Mouse (Mus musculus) left cerebral cortex, postnatal 14 days (tissue): ENCODE data around the gene Med21. TPM values are rescaled to one million over a fixed set of nuclear protein-coding genes. Genes with fewer than 3 reads are reported as not detected.

ENCODE experiments used
- DNase-seq, 2 experiments: peaks; one replicate each; pipeline ENCODE4 v3.0.0; 2021 to 2022; ENCODE audit warnings: low spot score in 2 of 2, mixed read lengths in 1 of 2
- intact Hi-C: fragments of 180-260 bp; cut with DNase I; formaldehyde crosslinking; loops from one replicate; pipeline ENCODE4 v1.15.1; 2025
- long read RNA-seq, 2 experiments: library from polyadenylated mRNA; stranded (forward); transcript quantifications; one replicate each; pipeline ENCODE4 v2.0.0; 2021
- total RNA-seq, 2 experiments: library from RNA; stranded (reverse); gene quantifications; 2 replicates each; pipeline ENCODE4 v1.2.3; 2021

Gene Med21
- total RNA-seq: 10 to 100 TPM; 38.2 to 39.1 TPM
- long read RNA-seq, experiment 1, transcript Med21-201 (4 exons, 814 nt): major isoform, 14 of 20 reads
- long read RNA-seq, experiment 1, partial matches to known transcripts: 0 of 20 reads
- long read RNA-seq, experiment 1, other reads (novel, unspliced or antisense): 5 of 20 reads
- long read RNA-seq, experiment 2, transcript Med21-201 (4 exons, 814 nt): major isoform, 11 of 18 reads
- long read RNA-seq, experiment 2, partial matches to known transcripts: 0 of 18 reads
- long read RNA-seq, experiment 2, other reads (novel, unspliced or antisense): 7 of 18 reads

DNA sequence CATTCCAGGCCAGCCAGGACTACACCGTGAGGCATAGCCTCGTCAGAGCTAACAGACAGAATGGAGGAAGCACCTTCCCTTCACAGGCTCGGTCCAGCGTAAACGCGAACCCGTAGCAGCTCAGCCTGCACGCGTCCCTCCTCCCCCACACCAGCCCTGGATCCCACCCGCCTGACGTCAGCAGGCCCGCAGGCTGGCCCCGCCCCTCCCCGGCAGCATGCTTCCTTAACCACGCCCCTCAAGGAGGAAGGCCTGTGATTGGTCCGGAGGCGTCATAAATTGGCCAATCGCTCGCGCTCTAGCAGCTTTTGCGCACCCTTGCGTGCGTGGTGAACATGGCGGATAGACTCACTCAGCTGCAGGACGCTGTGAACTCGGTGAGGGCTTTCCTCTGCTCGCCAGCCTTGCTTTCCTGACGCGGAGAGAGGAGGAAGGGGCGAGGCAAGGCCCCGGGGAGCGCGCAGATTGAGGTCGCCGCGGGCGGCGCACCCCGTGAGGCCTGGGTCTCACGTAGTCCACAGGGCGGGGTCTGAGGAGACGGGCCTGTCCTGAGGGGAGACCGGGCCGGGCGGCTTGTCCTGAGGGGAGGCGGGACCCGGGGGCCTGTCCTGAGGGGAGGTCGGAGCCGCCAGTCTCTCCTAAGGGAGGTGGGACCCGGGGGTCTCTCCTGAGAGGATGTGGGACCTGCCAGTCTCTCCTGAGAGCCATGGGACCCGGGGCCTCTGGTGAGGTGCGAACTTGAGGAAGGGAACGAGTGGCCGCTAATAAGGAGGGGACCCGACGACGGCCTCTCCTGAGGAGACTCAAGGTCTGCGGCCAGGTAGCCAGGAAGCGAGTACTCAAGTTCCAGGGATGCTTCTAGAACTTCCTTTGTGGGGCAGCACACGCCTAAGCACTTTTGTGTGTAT is at the start of gene Med21, which contains the start of gene Tm7sf3:
Gene Med21 (plus strand): TSS at position 272 of the 908 bp plus-strand sequence.
Gene Tm7sf3 (minus strand): TSS at position 549 of the 908 bp plus-strand sequence.
- intact Hi-C loops: no loop called here
- peak; percentile 99 for DNase-seq

DNA sequence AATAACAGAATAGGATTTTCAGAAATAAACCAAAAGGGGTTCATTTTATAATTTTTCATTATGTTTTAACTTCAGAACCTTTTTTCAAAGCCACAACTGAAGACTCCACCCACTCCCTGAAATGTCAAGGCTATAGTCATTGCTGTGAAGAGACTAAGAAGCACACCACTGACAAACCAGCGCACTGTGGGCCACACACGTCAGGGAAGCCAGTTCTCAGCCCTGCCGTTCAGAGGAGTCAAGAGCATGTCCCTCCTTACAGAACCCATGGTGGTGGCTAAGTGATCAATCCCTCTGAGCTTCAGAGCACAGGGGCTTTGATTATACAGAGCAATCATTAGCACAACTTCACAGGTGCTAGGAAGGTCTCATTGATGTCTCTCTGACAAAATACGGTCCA is 39.7 kb upstream of the Med21 start:
- intact Hi-C loops: no loop called here

DNA sequence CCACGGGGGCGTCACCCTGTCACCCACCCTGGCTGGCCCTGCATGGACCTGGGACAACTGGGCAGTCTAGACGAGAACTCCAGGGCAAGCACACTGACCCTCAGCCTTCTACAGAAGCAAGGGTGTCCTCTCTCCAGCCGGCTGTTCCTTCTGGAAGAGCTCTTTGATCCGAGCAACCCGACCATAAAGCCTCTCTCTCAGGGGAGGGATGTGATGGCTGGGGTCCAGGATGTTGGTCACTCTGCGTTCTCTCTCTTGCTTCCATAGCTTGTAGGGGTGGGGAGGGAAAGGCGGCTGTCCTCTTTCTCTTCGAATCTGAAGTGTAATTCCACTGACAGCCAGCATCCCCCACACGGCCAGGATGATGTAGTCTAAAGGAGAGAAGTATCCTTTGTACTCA is 38.7 kb upstream of the Med21 start:
- intact Hi-C loops: no loop called here
- DNase-seq: no peak

More for the DNA sequence above, 39.7 kb upstream of the Med21 start:
- no peak for DNase-seq

GRCm38 (mm10) chr6:146611385-146611784 is 31.0 kb upstream of the Med21 start:
- intact Hi-C loops: no loop called here
- no peak for DNase-seq

- no peak for DNase-seq
- intact Hi-C loops: no loop called here
Observed at GRCm38 (mm10) chr6:146611897-146612296, 30.4 kb upstream of the Med21 start.

DNA sequence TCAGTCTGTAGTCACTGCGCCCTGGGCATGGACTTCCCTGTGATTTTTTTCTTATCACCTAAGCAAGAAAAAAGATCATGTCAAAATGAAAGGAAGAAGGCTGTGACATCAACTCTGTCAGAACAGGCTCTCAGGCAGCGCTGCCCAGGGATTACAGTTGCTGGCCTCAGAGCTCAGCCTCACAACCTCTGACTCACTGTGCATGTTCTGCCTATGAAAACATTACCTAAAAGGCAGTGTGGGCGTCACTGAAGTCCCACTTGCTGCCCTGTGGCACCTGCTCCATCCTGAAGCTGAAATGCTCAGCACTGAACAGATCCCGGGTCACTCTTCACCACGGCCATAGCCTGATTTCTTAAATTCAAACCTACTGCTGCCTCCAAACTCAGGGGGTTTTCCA is 29.6 kb upstream of the Med21 start:
- DNase-seq: no peak
- intact Hi-C loops: no loop called here

GRCm38 (mm10) chr6:146613907-146614306 is 28.4 kb upstream of the Med21 start:
- intact Hi-C loops: no loop called here
- no peak for DNase-seq

GRCm38 (mm10) chr6:146614541-146614940 is 27.8 kb upstream of the Med21 start:
- DNase-seq: no peak
- intact Hi-C loops: no loop called here

- no peak for DNase-seq
- intact Hi-C loops: no loop called here
Observed at GRCm38 (mm10) chr6:146615891-146616290, 26.5 kb upstream of the Med21 start.

GRCm38 (mm10) chr6:146616670-146617069 is 25.7 kb upstream of the Med21 start:
- DNase-seq: no peak
- intact Hi-C loops: no loop called here

- no peak for DNase-seq
- intact Hi-C loops: no loop called here
Observed at GRCm38 (mm10) chr6:146628123-146628522, 14.2 kb upstream of the Med21 start.

DNA sequence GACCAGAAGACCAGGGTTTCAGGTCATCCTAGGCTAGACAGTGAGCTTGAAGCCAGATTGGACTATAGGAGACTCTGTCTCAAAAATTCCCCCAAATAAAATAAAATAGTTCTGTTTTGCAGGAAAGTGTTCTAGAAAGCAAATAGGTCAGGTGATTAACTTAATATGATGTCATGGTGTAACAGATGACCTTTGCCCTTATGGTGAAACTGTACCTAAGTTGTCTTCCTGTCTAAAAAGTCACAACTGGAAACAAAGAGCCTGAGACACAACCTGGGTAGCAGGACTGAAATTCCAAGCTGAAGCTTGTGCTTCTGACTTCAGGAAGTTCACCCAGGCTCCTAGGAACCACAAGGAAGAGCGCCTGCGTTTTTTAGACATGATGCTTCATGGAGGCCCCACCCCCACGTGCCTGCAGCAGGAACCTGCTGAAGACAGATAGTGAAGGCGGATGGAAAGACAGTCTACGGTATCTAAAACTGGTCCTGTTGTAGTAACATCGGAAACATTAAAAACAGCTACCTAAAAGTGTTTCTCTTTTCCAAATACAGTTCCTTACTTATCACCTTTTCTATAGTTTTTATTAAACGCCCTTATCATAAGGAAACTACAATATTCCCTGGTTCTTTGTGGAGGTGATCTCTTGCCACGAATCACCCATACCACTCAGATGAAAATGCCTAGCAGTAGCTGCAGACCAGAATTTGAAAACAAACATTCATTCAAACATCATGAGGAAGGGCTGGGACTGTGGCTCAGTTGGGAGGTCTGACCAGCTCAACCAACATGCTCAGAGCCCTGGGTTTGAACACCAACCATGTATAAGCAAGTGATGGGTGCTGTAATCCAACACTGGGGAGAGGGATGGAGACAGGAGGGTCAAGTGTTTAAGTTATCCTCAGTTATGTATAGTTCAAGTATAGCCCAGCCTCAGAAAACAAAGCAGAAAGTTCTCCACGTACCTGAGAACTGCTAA is 12.3 kb upstream of the Med21 start:
- DNase-seq: no peak
- intact Hi-C loops: loop anchor here (5.0 kb wide), 1 partner anchor 53 kb away; the partner anchor contains the start of genes Fgfr1op2 and Ints13

DNA sequence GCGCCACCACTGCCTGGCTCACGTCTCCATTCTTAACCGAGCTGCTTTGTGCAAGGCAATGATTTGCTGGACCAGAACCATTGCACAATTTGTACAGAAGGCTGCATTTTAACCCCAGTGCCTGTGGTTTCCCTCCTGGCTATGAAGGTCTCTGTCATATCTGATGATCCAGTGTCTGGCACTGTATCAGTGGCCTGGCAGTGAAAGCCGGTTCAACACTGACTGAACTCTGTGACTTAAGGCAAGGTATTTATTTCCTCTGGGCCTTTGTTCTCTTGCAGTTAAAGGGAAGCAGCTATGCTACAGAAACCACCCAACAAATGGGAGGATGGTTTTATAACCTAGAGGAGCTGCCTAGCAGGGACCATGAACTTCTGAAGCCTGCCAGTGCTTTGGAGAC is 11.4 kb upstream of the Med21 start:
- no peak for DNase-seq
- intact Hi-C loops: loop anchor here (5.0 kb wide), 1 partner anchor 54 kb away; the partner anchor contains the start of genes Fgfr1op2 and Ints13

- intact Hi-C loops: loop anchor here (5.0 kb wide), 1 partner anchor 55 kb away; the partner anchor contains the start of genes Fgfr1op2 and Ints13
- DNase-seq: no peak
Observed at GRCm38 (mm10) chr6:146631847-146632246, 10.5 kb upstream of the Med21 start.

DNA sequence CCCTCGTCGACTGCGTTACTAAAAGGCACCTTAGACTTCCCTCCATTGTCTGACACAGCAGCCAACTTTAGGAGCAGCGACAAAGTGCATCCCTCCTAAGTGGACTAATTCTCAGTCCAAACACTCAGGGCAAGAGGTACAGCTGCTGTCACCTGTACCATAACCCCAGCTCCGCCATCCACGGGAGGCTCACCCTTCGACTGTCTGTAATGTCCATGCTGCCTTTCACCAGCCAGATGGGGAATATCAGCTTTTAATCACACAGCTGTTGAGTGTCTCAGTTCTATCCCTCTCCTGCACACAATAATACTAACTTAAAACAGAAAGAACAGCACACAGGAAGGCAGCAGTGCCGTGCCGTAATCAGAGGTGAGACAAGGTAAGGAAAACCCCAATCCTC is 9.9 kb upstream of the Med21 start:
- DNase-seq: no peak
- intact Hi-C loops: loop anchor here (5.0 kb wide), 1 partner anchor 55 kb away; the partner anchor contains the start of genes Fgfr1op2 and Ints13

DNA sequence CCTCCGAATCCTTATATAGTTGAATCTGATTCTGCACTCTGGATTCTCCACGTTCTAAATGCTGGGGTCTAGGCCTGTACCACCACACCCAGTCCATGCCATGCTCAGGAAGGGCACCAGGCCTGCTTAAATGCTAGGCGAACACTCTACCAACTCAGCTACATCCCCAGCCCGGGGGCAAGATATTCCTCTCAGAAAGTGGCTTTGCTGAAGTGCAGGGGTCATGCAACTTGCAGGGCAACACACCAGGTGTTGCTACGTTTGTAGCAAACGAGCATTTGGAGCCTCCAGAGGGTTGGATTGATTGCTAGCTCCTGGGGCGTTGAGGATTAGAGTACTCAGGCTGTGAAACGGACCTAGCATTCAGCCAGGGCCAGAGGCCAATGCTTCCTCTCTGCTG is 9.2 kb upstream of the Med21 start:
- intact Hi-C loops: loop anchor here (5.0 kb wide), 1 partner anchor 56 kb away; the partner anchor contains the start of genes Fgfr1op2 and Ints13
- no peak for DNase-seq

DNA sequence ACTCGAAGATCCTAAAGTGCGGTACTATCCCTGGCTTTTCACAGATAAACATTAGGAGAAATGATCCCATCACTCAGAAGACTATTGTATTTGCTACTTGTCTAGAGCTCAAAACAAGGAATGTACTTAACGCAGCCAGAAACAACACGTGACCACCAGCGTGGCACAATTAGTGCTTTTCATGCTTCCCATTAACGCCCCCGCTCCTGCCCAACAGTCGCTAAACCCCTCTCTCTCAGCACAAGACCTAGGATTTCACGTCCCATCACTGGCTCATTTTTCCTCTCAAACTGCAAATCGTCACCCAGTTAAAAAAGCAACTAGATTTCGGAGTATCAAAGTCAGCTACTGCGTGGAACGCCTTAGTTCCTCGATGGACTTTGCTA is 8.7 kb upstream of the Med21 start:
- DNase-seq: peak; percentile 37 to 43
- intact Hi-C loops: loop anchor here (5.0 kb wide), 1 partner anchor 56 kb away; the partner anchor contains the start of genes Fgfr1op2 and Ints13

DNA sequence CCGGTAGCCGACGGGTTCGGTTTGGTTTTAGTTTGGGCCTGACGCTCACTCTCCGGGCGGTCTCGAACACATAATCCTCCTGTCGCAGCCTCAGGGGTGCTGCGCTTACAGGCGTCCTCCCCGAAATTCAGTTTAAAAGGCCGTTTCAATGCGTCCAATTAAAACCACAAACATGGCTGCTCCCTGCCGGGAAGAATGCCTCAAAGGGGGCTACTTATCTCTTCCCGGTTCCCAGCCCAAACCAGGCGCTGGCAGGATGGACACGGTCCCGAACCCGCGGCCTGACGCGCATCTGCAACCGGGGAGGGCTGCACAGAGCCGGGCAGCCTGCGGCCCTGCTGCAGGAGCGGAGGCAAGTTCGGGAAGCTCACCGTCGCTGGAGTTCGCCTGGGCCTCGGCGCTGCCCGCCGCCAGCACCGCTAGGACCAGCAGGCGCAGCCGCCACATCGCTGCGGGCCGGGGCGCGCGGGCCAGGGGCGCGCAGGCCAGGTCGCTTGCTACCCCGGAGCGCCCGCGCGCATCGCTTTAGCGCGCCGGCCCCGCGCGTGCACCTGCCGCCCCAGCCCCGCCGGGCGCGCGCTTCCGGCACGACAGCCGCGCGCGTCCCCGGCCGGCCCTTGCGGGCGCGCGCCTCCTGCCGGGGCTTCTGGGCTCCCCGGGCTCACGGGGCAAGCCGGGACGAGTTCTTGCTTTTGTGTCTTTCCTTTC is 8.2 kb upstream of the Med21 start:
- intact Hi-C loops: loop anchor here (5.0 kb wide), 1 partner anchor 57 kb away; the partner anchor contains the start of genes Fgfr1op2 and Ints13
- DNase-seq: peak; percentile 61 to 72
